Mouse (Mus musculus) skeletal muscle tissue, adult 2 months (tissue): ENCODE measurements at regions not wholly inside any gene's neighbourhood (a gene's known extent, or its start where the extent isn't known, plus 50 kb on each side); places are given as distances from the start of the nearest gene placed in this dataset.

ENCODE experiments used
- DNase-seq: peaks from one replicate; pipeline ENCODE4 v3.0.0-alpha.2; 2012; ENCODE audit warnings: low read depth, low spot score

GRCm38 (mm10) chr9:89858005-89858404 is 51.7 kb upstream of the Rasgrf1 start:
- DNase-seq = no peak

- DNase-seq = no peak
Measured at GRCm38 (mm10) chr9:89850491-89851282, 59.0 kb upstream of the Rasgrf1 start.

GRCm38 (mm10) chr9:89849947-89850346 is 59.8 kb upstream of the Rasgrf1 start:
- DNase-seq = no peak

GRCm38 (mm10) chr9:89848571-89848970 is 61.1 kb upstream of the Rasgrf1 start:
- DNase-seq = no peak

- DNase-seq = no peak
Measured at GRCm38 (mm10) chr9:89846973-89847372, 62.7 kb upstream of the Rasgrf1 start.

GRCm38 (mm10) chr9:89842776-89843089 is 67.0 kb upstream of the Rasgrf1 start:
- no peak for DNase-seq

- peak; percentile 10 for DNase-seq
Measured at GRCm38 (mm10) chr9:89841866-89842775, 67.6 kb upstream of the Rasgrf1 start.

- DNase-seq = no peak
Measured at GRCm38 (mm10) chr9:89841371-89841770, 68.3 kb upstream of the Rasgrf1 start.

- DNase-seq = no peak
Measured at GRCm38 (mm10) chr9:89836454-89837245, 73.1 kb upstream of the Rasgrf1 start.

GRCm38 (mm10) chr9:89833596-89833995 is 76.1 kb upstream of the Rasgrf1 start:
- no peak for DNase-seq

GRCm38 (mm10) chr9:89831855-89832254 is 77.9 kb upstream of the Rasgrf1 start:
- no peak for DNase-seq

- DNase-seq = no peak
Measured at GRCm38 (mm10) chr9:89828156-89828555, 81.6 kb upstream of the Rasgrf1 start.

GRCm38 (mm10) chr9:89827564-89827963 is 82.1 kb upstream of the Rasgrf1 start:
- DNase-seq = no peak

GRCm38 (mm10) chr9:89826712-89827548 is 82.8 kb upstream of the Rasgrf1 start:
- DNase-seq = peak; percentile 56

- DNase-seq = peak; percentile 5
Measured at GRCm38 (mm10) chr9:89821853-89822243, 83.6 kb upstream of the Ankrd34c start.

- DNase-seq = peak; percentile 5
Measured at GRCm38 (mm10) chr9:89821109-89821852, 83.0 kb upstream of the Ankrd34c start.

GRCm38 (mm10) chr9:89813616-89814318 is 75.5 kb upstream of the Ankrd34c start:
- DNase-seq = no peak

- DNase-seq = no peak
Measured at GRCm38 (mm10) chr9:89807381-89807780, 69.1 kb upstream of the Ankrd34c start.

GRCm38 (mm10) chr9:89802658-89803057 is 64.4 kb upstream of the Ankrd34c start:
- no peak for DNase-seq

GRCm38 (mm10) chr9:89793018-89793417 is 54.7 kb upstream of the Ankrd34c start:
- DNase-seq = peak; percentile 4
